Mouse (Mus musculus) stomach, embryonic 14.5 days (tissue): ENCODE results near the gene Ttk. TPM values are rescaled to one million over a fixed set of nuclear protein-coding genes. Genes with fewer than 3 reads are reported as not detected.

ENCODE experiments used
- ATAC-seq: fragments of 200-750 bp; cut with Nextera tagmentation; 2 replicates; pipeline ENCODE4 v1.8.0; 2017; ENCODE audit warnings: low read depth, moderate TSS enrichment; ENCODE audit not compliant: insufficient number of reproducible peaks, insufficient read depth, low FRiP score
- H3K27ac ChIP-seq: fragments of 300-500 bp; sonication (generic); 2 replicates; pipeline ENCODE4 v1.5.1; 2014; ENCODE audit warnings: mild to moderate bottlenecking, low read length, moderate library complexity, mixed read lengths
- H3K27me3 ChIP-seq: fragments of 300-500 bp; sonication (generic); 2 replicates; pipeline ENCODE4 v1.6.1; 2014; ENCODE audit warnings: low read length, control low read depth, mixed read lengths; ENCODE audit not compliant: control insufficient read depth, insufficient read depth
- H3K36me3 ChIP-seq: fragments of 300-500 bp; sonication (generic); 2 replicates; pipeline ENCODE4 v1.6.1; 2014; ENCODE audit warnings: mild to moderate bottlenecking, control low read depth, low read length, moderate library complexity, mixed read lengths; ENCODE audit not compliant: control insufficient read depth, insufficient read depth
- H3K4me1 ChIP-seq: fragments of 300-500 bp; sonication (generic); 2 replicates; pipeline ENCODE4 v1.6.1; 2014; ENCODE audit warnings: low read length, control low read depth, mixed read lengths; ENCODE audit not compliant: control insufficient read depth, insufficient read depth
- H3K4me2 ChIP-seq: fragments of 300-500 bp; sonication (generic); replicated peaks from 2 replicates; pipeline ENCODE4 v1.6.1; 2014; ENCODE audit warnings: low read depth, low read length, control low read depth
- H3K4me3 ChIP-seq: fragments of 300-500 bp; sonication (generic); 2 replicates; pipeline ENCODE4 v1.5.1; 2014; ENCODE audit warnings: low read depth, low read length, control low read depth
- H3K9ac ChIP-seq: fragments of 300-500 bp; sonication (generic); replicated peaks from 2 replicates; pipeline ENCODE4 v1.6.1; 2014; ENCODE audit warnings: low read depth, mild to moderate bottlenecking, control low read depth, low read length, moderate library complexity, mixed read lengths
- H3K9me3 ChIP-seq: fragments of 300-500 bp; sonication (generic); 2 replicates; pipeline ENCODE4 v1.6.1; 2016; ENCODE audit warnings: low read depth, low read length, control low read depth; ENCODE audit not compliant: control insufficient read depth
- WGBS: fragments of 180-500 bp; shearing (Covaris S2); extraction: QIAGEN DNeasy Blood & Tissue Kit; methylation state at CpG from one replicate; pipeline ENCODE4 v1.1.7; 2014; 5-methylcytosine and 5-hydroxymethylcytosine counted together
- polyA plus RNA-seq: library from polyadenylated mRNA; unstranded; fragments of >200 nt; fragmentation: Nextera tagmentation; extraction: Ambion mirVana; gene quantifications from 2 replicates; pipeline ENCODE4 v1.2.1, GENCODE M21; 2014

Gene Ttk
- polyA plus RNA-seq, 1 experiment from 2014 or later: 26.9 TPM

DNA sequence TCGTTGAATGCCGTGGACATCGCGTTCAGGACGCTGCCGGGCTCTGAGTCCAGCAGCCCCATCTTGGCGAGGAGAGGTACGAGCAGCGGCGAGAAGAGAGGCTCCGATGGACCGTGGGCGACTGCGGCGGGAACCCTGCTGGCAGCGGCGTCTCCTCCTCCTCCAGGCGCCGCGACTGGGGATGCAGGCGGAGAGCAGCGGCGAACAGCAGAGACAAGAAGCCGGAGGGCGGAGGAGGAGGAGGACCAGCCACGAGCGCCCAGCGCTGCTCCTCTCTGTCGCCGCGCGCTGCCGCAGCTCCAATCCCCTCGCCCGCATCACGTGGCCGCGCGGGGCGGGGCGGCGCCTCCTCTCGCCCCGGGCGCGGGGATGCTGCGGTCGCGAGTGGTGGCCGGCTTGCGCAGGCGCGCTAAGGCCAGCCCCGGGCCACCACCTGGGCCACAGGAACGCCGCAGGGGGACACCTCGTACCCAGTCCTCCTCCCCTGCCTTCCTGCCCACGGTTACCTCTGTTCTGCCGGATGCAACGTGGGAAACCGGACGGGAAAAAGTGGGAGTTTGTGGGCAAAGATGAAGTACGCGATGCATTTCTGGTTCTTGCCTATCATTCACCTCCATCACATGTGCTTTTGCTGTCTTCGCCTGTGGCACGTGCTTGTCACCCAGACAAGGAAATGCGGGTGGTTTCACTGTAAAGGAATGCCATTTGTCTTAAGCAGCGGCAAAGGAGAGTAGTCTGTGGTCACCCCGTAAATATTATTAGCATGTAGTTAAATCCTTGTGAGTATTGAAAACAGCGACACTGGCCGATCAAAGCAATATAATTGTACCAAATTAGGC is 28.3 kb upstream of the Ttk start, which contains the start of gene Elovl4:
Gene Elovl4, minus strand, starts transcription at position 301 of the 839 bp plus-strand sequence.
- no peaks in the 10 kb centered on the region for H3K4me1 ChIP-seq
- peak within 1 kb of the TSS; percentile 60 for H3K9ac ChIP-seq
- no peaks in the 10 kb centered on the region for H3K9me3 ChIP-seq
- WGBS: 2% methylated on average over 55 of the region's 71 CpGs
- H3K4me2 ChIP-seq: peak within 1 kb of the TSS; percentile 99
- no peaks in the 10 kb centered on the region for H3K36me3 ChIP-seq
- no peaks in the 10 kb centered on the region for H3K27me3 ChIP-seq
- ATAC-seq: peak; percentile 76
- H3K4me3 ChIP-seq: peak within 1 kb of the TSS; percentile 66
- H3K27ac ChIP-seq: peak within 1 kb of the TSS; percentile 21; the same call in 1 of the 2 replicates

DNA sequence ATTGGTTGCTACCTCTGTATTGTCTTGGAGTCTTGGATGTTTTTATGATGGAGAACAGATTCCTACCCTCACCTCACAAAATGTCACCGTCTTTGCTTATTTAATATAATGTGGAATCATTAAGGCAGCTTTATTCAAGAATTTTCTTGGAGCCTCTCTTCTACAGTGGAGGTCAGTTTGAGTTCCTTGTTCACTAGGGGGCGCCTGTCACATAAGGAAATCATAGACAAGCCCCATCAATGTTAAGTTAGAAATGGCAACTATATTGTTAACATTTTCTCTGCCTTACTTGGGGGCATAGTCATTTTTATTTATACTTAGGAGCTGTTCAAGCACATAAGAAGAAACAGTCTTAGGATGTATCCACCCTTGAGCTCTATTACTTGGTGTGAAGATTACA is 26.9 kb upstream of the Ttk start:
- H3K4me1 ChIP-seq: no peaks in the 10 kb centered on the region
- H3K36me3 ChIP-seq: no peaks in the 10 kb centered on the region
- no peak overlapping the region for H3K4me2 ChIP-seq
- H3K27me3 ChIP-seq: no peaks in the 10 kb centered on the region
- 7% methylated on average over 2 of the region's 2 CpGs for WGBS
- no peaks in the 10 kb centered on the region for H3K9me3 ChIP-seq
- no peak overlapping the region for H3K27ac ChIP-seq
- H3K4me3 ChIP-seq: no peak overlapping the region
- no peak overlapping the region for H3K9ac ChIP-seq
- no peak for ATAC-seq

DNA sequence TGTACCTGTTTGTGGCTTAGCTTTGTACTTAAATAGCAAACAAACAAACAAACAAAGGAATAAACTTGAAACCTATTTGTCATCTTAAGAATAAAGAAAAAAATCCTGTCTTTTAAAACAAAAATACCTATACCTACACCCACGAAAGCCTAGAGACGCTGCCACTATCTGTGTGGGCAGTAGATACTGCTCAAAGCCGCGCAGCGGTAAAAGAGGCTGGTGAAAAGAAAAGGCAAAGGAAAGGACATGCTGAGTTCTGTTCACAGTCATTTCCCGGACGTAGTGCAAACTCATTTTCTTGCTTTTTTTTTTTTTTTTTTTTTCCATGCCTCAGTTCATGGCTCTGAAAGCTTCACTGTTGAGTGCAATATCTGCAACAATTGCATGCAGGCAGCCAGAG is 15.3 kb upstream of the Ttk start:
- no peak overlapping the region for H3K9ac ChIP-seq
- no peaks in the 10 kb centered on the region for H3K9me3 ChIP-seq
- ATAC-seq: no peak
- H3K4me2 ChIP-seq: no peak overlapping the region
- no peak overlapping the region for H3K4me3 ChIP-seq
- no peak overlapping the region for H3K27ac ChIP-seq
- H3K27me3 ChIP-seq: no peaks in the 10 kb centered on the region
- 78% methylated on average over 7 of the region's 7 CpGs for WGBS
- H3K4me1 ChIP-seq: no peaks in the 10 kb centered on the region
- H3K36me3 ChIP-seq: no peaks in the 10 kb centered on the region

GRCm38 (mm10) chr9:83820976-83821375 is 13.5 kb upstream of the Ttk start:
- Histone ChIP-seq H3K4me1 (no peaks in the 10 kb centered on the region), H3K27ac (no peak overlapping the region), H3K4me3 (no peak overlapping the region), H3K9me3 (no peaks in the 10 kb centered on the region), H3K4me2 (no peak overlapping the region), H3K36me3 (no peaks in the 10 kb centered on the region), H3K27me3 (no peaks in the 10 kb centered on the region), H3K9ac (no peak overlapping the region)
- ATAC-seq: no peak
- WGBS: 89% methylated on average over 2 of the region's 2 CpGs

- no peak overlapping the region for H3K9ac ChIP-seq
- 71% methylated on average over 5 of the region's 5 CpGs for WGBS
- H3K9me3 ChIP-seq: no peaks in the 10 kb centered on the region
- no peak overlapping the region for H3K27ac ChIP-seq
- no peak overlapping the region for H3K4me3 ChIP-seq
- no peak overlapping the region for H3K4me2 ChIP-seq
- H3K27me3 ChIP-seq: no peaks in the 10 kb centered on the region
- no peak for ATAC-seq
- H3K4me1 ChIP-seq: no peaks in the 10 kb centered on the region
- no peaks in the 10 kb centered on the region for H3K36me3 ChIP-seq
Measured at GRCm38 (mm10) chr9:83822925-83823324, 11.6 kb upstream of the Ttk start.

GRCm38 (mm10) chr9:83829896-83830295 is 4.6 kb upstream of the Ttk start:
- Histone ChIP-seq H3K27ac (no peak overlapping the region), H3K27me3 (no peaks in the 10 kb centered on the region), H3K4me2 (no peak overlapping the region), H3K9me3 (no peaks in the 10 kb centered on the region), H3K9ac (no peak overlapping the region), H3K4me1 (0 out of 2 replicates have a peak, but pooled peaks cover 3% of the 10 kb centered on the region), H3K36me3 (no peaks in the 10 kb centered on the region), H3K4me3 (no peak overlapping the region)
- 84% methylated on average over 5 of the region's 5 CpGs for WGBS
- ATAC-seq: no peak

DNA sequence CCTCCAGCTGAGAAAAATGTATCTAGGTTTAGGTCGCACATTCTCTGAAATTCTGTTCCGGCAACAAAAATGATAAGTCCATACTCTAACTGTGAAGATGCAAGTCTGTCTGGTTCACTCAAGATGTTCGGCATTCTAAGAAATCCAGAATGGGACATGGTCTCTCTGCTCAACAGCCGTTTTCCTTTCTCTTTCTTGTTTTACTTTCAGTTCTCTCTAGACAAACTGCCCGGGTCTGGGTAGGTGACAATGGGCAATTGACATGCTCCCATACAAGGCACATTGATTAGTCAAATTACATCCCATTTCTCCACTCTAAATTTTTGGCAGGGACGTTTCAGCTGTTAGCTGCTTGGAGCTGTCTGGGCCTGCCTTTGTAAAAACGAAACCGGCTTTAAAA is 3.3 kb upstream of the Ttk start:
- Histone ChIP-seq H3K4me3 (no peak overlapping the region), H3K9me3 (no peaks in the 10 kb centered on the region), H3K27me3 (no peaks in the 10 kb centered on the region), H3K27ac (no peak overlapping the region), H3K36me3 (no peaks in the 10 kb centered on the region), H3K4me1 (0 out of 2 replicates have a peak, but pooled peaks cover 5% of the 10 kb centered on the region), H3K4me2 (no peak overlapping the region), H3K9ac (no peak overlapping the region)
- WGBS: 73% methylated on average over 8 of the region's 8 CpGs
- ATAC-seq: no peak

GRCm38 (mm10) chr9:83834748-83835313 is 342 bp downstream of the Ttk start:
- H3K4me3 ChIP-seq: peak overlapping the region; percentile 84
- H3K36me3 ChIP-seq: peaks cover 4% of the 10 kb centered on the region
- H3K27me3 ChIP-seq: no peaks in the 10 kb centered on the region
- WGBS: under 1% methylated on average over 27 of the region's 27 CpGs
- peak; percentile 79; the same call in 1 of the 2 replicates for ATAC-seq
- peak overlapping the region; percentile 64 for H3K9ac ChIP-seq
- H3K4me1 ChIP-seq: 0 out of 2 replicates have a peak, but pooled peaks cover 5% of the 10 kb centered on the region
- H3K4me2 ChIP-seq: peak overlapping the region; percentile 51
- no peaks in the 10 kb centered on the region for H3K9me3 ChIP-seq
- no peak overlapping the region for H3K27ac ChIP-seq
